Mouse (Mus musculus) layer of hippocampus, adult 8-10 months (tissue): ENCODE results near the gene Prkd3. TPM values are rescaled to one million over a fixed set of nuclear protein-coding genes. Genes with fewer than 3 reads are reported as not detected.
A peak's percentile ranks its signal among the peaks of the same experiment; 100 is the strongest.

Source experiments
- DNase-seq, 2 experiments: peaks; one replicate each; pipeline ENCODE4 v3.0.0; 2022; ENCODE audit warnings: low spot score in 2 of 2
- total RNA-seq, 4 experiments: library from RNA; stranded (reverse); gene quantifications; 2 replicates each; pipeline ENCODE4 v1.2.4; 2022

The Prkd3 gene
- total RNA-seq, 4 experiments from 2014 or later, result 13.5 to 16.7 (median 15.2) TPM

- peak; percentile 96 to 97 for DNase-seq
Observed at GRCm38 (mm10) chr17:78936466-78937228, 84.0 kb downstream of the Prkd3 start, which contains the start of the genes Cebpz and Ndufaf7. TSS of gene Cebpz (minus strand) at chr17:78937066. TSS of gene Ndufaf7 (plus strand) at chr17:78937136.

- no peak for DNase-seq
Observed at GRCm38 (mm10) chr17:78935857-78936256, 84.8 kb downstream of the Prkd3 start.

- no peak for DNase-seq
Observed at GRCm38 (mm10) chr17:78917696-78918095, 102.9 kb downstream of the Prkd3 start.

- no peak for DNase-seq
Observed at GRCm38 (mm10) chr17:78916899-78917298, 103.7 kb downstream of the Prkd3 start.

GRCm38 (mm10) chr17:78916369-78916813 is 104.2 kb downstream of the Prkd3 start, which contains the start of gene Cebpzos:
TSS of gene Cebpzos (plus strand) at chr17:78916500.
- DNase-seq, result peak; percentile 87

GRCm38 (mm10) chr17:78915772-78916171 is 104.8 kb downstream of the Prkd3 start:
- no peak for DNase-seq

- no peak for DNase-seq
Observed at GRCm38 (mm10) chr17:78913921-78914320, 106.7 kb downstream of the Prkd3 start.

- no peak for DNase-seq
Observed at GRCm38 (mm10) chr17:78912861-78913281, 107.7 kb downstream of the Prkd3 start.

GRCm38 (mm10) chr17:78909374-78909773 is 111.2 kb downstream of the Prkd3 start:
- DNase-seq, result no peak

GRCm38 (mm10) chr17:78906892-78907291 is 113.7 kb downstream of the Prkd3 start, which contains the start of gene Sult6b1:
TSS of gene Sult6b1 (minus strand) at chr17:78906992.
- no peak for DNase-seq

GRCm38 (mm10) chr17:78903158-78903557 is 117.5 kb downstream of the Prkd3 start:
- DNase-seq, result no peak

Other genes with a start within 250 kb of the Prkd3 start
- gene Heatr5b, start 185.5 kb downstream of the Prkd3 start, total RNA-seq, result 10 to 100 TPM; 48.9 to 53.8 (median 51.5) TPM
- gene Gpatch11, start 185.2 kb downstream of the Prkd3 start, total RNA-seq, result 10 to 100 TPM; 33.1 to 47.9 (median 38.7) TPM
- gene Eif2ak2, start 138.2 kb downstream of the Prkd3 start, total RNA-seq, result 10 to 100 TPM in 1 of 4 experiments, 1 to 10 TPM in 3; 4.2 to 10.4 (median 6.5) TPM
- gene Sult6b1, start 113.8 kb downstream of the Prkd3 start, total RNA-seq, result under 1 TPM in 1 of 4 experiments, not detected in 3; 0.49 TPM
- gene Cebpzos, start 104.3 kb downstream of the Prkd3 start, total RNA-seq, result 10 to 100 TPM; 25.3 to 28.4 (median 26.6) TPM
- 10 to 100 TPM; 30.9 to 40.3 (median 34.4) TPM for gene Cebpz, start 83.8 kb downstream of the Prkd3 start, total RNA-seq
- 10 to 100 TPM; 52.0 to 63.0 (median 56.5) TPM for gene Ndufaf7, start 83.7 kb downstream of the Prkd3 start, total RNA-seq
- 10 to 100 TPM; 11.6 to 17.3 (median 13.2) TPM for gene Qpct, start 31.1 kb upstream of the Prkd3 start, total RNA-seq